In the genomic region with DNA sequence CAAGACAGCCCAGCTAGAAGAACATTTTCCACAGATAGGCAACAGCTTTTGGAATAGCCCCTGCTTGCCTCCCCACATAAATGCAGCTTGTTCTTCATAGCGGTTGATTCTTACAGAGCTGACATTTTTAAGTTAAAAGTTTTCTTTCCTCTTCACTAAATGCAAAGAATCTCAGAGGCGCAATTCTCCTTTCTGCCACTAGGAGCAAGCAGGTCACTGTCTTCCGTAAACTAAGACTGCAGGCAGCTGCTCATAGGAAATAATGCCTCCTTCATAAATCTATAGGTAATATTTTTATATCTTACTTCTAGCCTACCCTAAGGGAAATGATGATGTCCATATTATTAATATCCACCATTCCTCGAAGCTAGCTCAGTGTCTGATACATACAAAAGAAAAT, we compare ENCODE assay signal across 9 mouse cellular contexts. TPM values are rescaled to one million over a fixed set of nuclear protein-coding genes. Genes with fewer than 3 reads are reported as not detected.
A peak's percentile ranks its signal among the peaks of the same experiment; 100 is the strongest.
DNase-seq lines count a peak whose midpoint lies in the region; ATAC-seq and TF ChIP-seq lines count a peak whose summit lies in the region.
"Had no signal": no experiment of that assay in that cellular context is flagged by ENCODE, and none has a peak within 500 bp of the region (broad histone marks: within the 10 kb centered on the region; RNA-seq: fewer than 3 reads in every experiment).

No protein-coding gene starts in this region.

- peak; percentile 58; the same call in 1 of the 2 replicates for TF ChIP-seq CTCF in cortical plate, adult 2 months (IDR thresholded peaks at IDR 0.05; ENCODE audit: extremely low read depth, insufficient read depth, low read length)

- 22% methylated on average over 4 of the region's 4 CpGs for WGBS in hindbrain, embryonic 11.5 days
- WGBS in hindbrain, embryonic 12.5 days: 28% methylated on average over 4 of the region's 4 CpGs
- WGBS in neural tube, embryonic 15.5 days: 20% methylated on average over 4 of the region's 4 CpGs

- H3K27ac ChIP-seq in hindbrain, embryonic 11.5 days (ENCODE audit: low read depth, low read length): no peak overlapping the region
- no peak overlapping the region for H3K27ac ChIP-seq in hindbrain, embryonic 12.5 days
- H3K27ac ChIP-seq in neural tube, embryonic 15.5 days (replicated peaks): no peak overlapping the region
- no peak overlapping the region for H3K27ac ChIP-seq in cortical plate, adult 2 months (ENCODE audit: insufficient read depth, low read length)
- H3K27ac ChIP-seq: midbrain, embryonic 10.5 days had no signal

- TF ChIP-seq POLR2A in cortical plate, adult 2 months (IDR thresholded peaks at IDR 0.05; ENCODE audit: extremely low read depth, insufficient read depth, low read length): no peak

- H3K4me1 ChIP-seq in hindbrain, embryonic 11.5 days (replicated peaks; ENCODE audit: control insufficient read depth, insufficient read depth, low read length): peaks cover 4% of the 10 kb centered on the region
- peaks cover 15% of the 10 kb centered on the region for H3K4me1 ChIP-seq in hindbrain, embryonic 12.5 days
- peaks cover 20% of the 10 kb centered on the region for H3K4me1 ChIP-seq in neural tube, embryonic 15.5 days
- no peaks in the 10 kb centered on the region for H3K4me1 ChIP-seq in cortical plate, adult 2 months (ENCODE audit: control insufficient read depth, insufficient read depth, low read length)

- no peak overlapping the region for H3K4me3 ChIP-seq in hindbrain, embryonic 11.5 days (ENCODE audit: low read depth, low read length)
- no peak overlapping the region for H3K4me3 ChIP-seq in hindbrain, embryonic 12.5 days
- H3K4me3 ChIP-seq in neural tube, embryonic 15.5 days (replicated peaks): no peak overlapping the region
- no peak overlapping the region for H3K4me3 ChIP-seq in cortical plate, adult 2 months (ENCODE audit: insufficient read depth, low read length)
- H3K4me3 ChIP-seq: midbrain, embryonic 10.5 days had no signal

- peaks cover 3% of the 10 kb centered on the region; the same call in 1 of the 2 replicates for H3K27me3 ChIP-seq in hindbrain, embryonic 11.5 days (ENCODE audit: control insufficient read depth, insufficient read depth, low read length)
- H3K27me3 ChIP-seq in hindbrain, embryonic 12.5 days: peaks cover 10% of the 10 kb centered on the region
- H3K27me3 ChIP-seq in neural tube, embryonic 15.5 days (replicated peaks): no peaks in the 10 kb centered on the region

- peak; percentile 72 for DNase-seq in hindbrain, embryonic 11.5 days (ENCODE audit: low spot score)
- DNase-seq in neural tube, embryonic 10.5 days (ENCODE audit: extremely low spot score, low spot score): peak; percentile 33
- DNase-seq in thymus, postnatal 14 days: no peak

- H3K36me3 ChIP-seq in hindbrain, embryonic 11.5 days (ENCODE audit: control insufficient read depth, insufficient read depth, low read length): no peaks in the 10 kb centered on the region
- no peaks in the 10 kb centered on the region for H3K36me3 ChIP-seq in hindbrain, embryonic 12.5 days
- H3K36me3 ChIP-seq in neural tube, embryonic 15.5 days: no peaks in the 10 kb centered on the region
- H3K36me3 ChIP-seq: midbrain, embryonic 10.5 days had no signal

- no peak for ATAC-seq in hindbrain, embryonic 11.5 days (ENCODE audit: low FRiP score)
- no peak for ATAC-seq in hindbrain, embryonic 12.5 days (ENCODE audit: low FRiP score)
- no peak for ATAC-seq in neural tube, embryonic 15.5 days (ENCODE audit: low FRiP score)
- 0 out of 2 replicates have a peak, but pooled peaks have one; percentile 29 for ATAC-seq in megakaryocyte progenitor cell, adult 5-6 weeks (replicated peaks; ENCODE audit: poor library complexity)
- no peak for ATAC-seq in inflammation-experienced regulatory T-cells, adult 6 months

- H3K4me2 ChIP-seq in hindbrain, embryonic 11.5 days (replicated peaks; ENCODE audit: low read depth, low read length): no peak overlapping the region
- no peak overlapping the region for H3K4me2 ChIP-seq in hindbrain, embryonic 12.5 days (replicated peaks)
- H3K4me2 ChIP-seq in neural tube, embryonic 15.5 days: no peak overlapping the region

- no peaks in the 10 kb centered on the region for H3K9me3 ChIP-seq in hindbrain, embryonic 11.5 days (ENCODE audit: control insufficient read depth, low read length)
- no peaks in the 10 kb centered on the region for H3K9me3 ChIP-seq in hindbrain, embryonic 12.5 days (replicated peaks)
- H3K9me3 ChIP-seq in neural tube, embryonic 15.5 days (replicated peaks): no peaks in the 10 kb centered on the region
- H3K9me3 ChIP-seq: midbrain, embryonic 10.5 days had no signal

- no peak overlapping the region for H3K9ac ChIP-seq in hindbrain, embryonic 11.5 days (ENCODE audit: low read depth, low read length)
- H3K9ac ChIP-seq in hindbrain, embryonic 12.5 days: no peak overlapping the region
- H3K9ac ChIP-seq in neural tube, embryonic 15.5 days (replicated peaks): no peak overlapping the region

RNA-seq across cellular contexts. Expression of a gene that starts 4.9 kb away (rescaled TPM):
- 81.7 and 89.9 TPM in 2 replicates for polyA plus RNA-seq in hindbrain, embryonic 11.5 days (2014; fragmentation: Nextera tagmentation; extraction: Ambion mirVana)
- polyA plus RNA-seq in hindbrain, embryonic 12.5 days (2016; fragmentation: Nextera tagmentation; extraction: Ambion mirVana): 100 and 109 TPM in 2 replicates
- 51.6 and 61.2 TPM in 2 replicates for polyA plus RNA-seq in neural tube, embryonic 15.5 days (2015; fragmentation: Nextera tagmentation; extraction: Ambion mirVana)
- polyA plus RNA-seq in cortical plate, adult 2 months (2012; rRNA removed): 33.4 and 38.9 TPM in 2 replicates
- 0.12 TPM in 2 replicates for total RNA-seq in megakaryocyte progenitor cell, adult 5-6 weeks (2015)
- total RNA-seq in megakaryocyte progenitor cell, adult 5-6 weeks (2017): not detected in 2 replicates
- under 1 TPM; 0.11 to 0.27 (median 0.14) TPM for polyA plus RNA-seq in inflammation-experienced regulatory T-cells, adult 6 months (2017; shearing (Covaris generic))

Comparison
In these comparisons a context has a peak if more than half of its experiments do, and no peak if none do; other contexts are left out.
1. RNA of a gene that starts 4.9 kb away (polyA plus RNA-seq): 100 to 109 TPM in hindbrain, embryonic 12.5 days, 81.7 to 89.9 TPM in hindbrain, embryonic 11.5 days, 51.6 to 61.2 TPM in neural tube, embryonic 15.5 days and 33.4 to 38.9 TPM in cortical plate, adult 2 months; 0.11 to 0.27 TPM in inflammation-experienced regulatory T-cells, adult 6 months; every median in the first group is over 10 times any median in the second.